Mouse (Mus musculus): Measurements from ENCODE around the gene 2310011J03Rik. TPM values are rescaled to one million over a fixed set of nuclear protein-coding genes. Genes with fewer than 3 reads are reported as not detected.
A peak's percentile ranks its signal among the peaks of the same experiment; 100 is the strongest.

Gene 2310011J03Rik
- polyA plus RNA-seq, 1 experiment from 2014 or later: 37.7 TPM

DNA sequence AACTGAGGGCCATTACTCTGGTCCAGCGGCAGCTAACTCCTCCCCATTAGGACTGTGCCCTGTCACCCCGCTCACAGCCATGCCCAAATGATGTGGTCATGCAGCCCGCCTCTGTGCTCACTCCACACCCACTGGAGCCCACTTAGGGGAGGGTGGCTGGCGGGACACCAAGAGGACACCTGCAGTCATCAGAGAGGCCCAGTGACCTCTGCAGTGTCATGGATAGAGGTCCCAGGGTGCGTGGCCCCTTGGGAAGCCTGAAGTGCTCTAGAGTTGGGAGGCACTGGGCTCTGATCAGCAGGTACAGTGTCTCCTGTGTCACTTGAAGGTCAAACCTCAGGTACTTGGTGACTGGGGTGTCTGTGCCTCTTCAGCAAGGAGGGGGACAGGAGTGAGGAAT lies 23.5 kb downstream of the 2310011J03Rik start:
- Histone ChIP-seq H3K36me3 (peaks cover 23% of the 10 kb centered on the region), H3K4me1 (peaks cover 67% of the 10 kb centered on the region), H3K4me2 (replicated peaks) (peak overlapping the region; percentile 78), H3K9me3 (no peaks in the 10 kb centered on the region), H3K4me3 (peak overlapping the region; percentile 2; the same call in 1 of the 2 replicates), H3K9ac (peak overlapping the region; percentile 95; the same call in 1 of the 2 replicates), H3K27me3 (replicated peaks) (peaks cover 15% of the 10 kb centered on the region; the same call in 1 of the 2 replicates), H3K27ac (peak overlapping the region; percentile 53; the same call in 1 of the 2 replicates)
- WGBS: 73% methylated on average over 5 of the region's 5 CpGs
- ATAC-seq (ENCODE audit: low FRiP score, low read depth): no peak

DNA sequence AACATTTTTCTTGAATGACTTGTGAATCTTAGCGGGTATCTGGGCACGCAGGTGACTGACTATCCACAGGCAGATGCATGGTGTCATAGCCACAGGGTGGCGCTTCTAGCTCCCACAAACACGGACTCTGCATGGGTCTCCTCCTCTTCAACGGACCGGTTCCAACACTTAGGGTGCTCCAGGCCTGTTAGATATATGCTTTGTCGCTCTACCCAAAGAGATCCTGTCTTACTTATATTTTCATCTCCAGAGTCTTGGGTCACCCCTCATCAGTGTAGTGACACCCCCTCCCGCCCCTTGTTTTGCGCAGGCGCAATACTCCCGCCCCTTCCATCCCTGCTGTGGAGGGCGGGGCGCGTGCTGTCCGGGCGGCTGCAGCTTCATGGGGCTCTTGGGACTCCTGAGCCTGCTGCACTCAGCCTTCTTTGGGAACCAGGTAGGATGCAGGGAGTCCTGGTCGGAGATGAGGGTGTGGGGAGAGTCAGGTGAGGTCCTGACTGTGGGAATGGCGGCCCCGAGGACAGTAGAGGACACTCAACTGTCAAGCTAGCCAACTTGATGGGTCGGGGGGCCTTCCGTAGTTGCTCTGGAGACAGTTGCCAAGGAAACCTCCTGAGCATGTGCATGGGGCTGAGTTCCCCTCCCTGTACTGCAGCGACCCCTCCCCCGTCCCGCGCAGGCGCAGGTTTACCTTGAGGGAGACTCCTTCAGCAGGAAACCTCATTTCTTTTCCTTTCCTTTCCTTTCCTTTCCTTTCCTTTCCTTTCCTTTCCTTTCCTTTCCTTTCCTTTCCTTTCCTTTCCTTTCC lies 24.5 kb downstream of the 2310011J03Rik start, which contains the start of gene Apc2:
TSS of gene Apc2 (plus strand) at position 360 of the 808 bp plus-strand sequence.
- no peaks in the 10 kb centered on the region for H3K9me3 ChIP-seq
- peaks cover 61% of the 10 kb centered on the region for H3K4me1 ChIP-seq
- WGBS: under 1% methylated on average over 26 of the region's 26 CpGs
- H3K36me3 ChIP-seq: peaks cover 19% of the 10 kb centered on the region
- peak within 1 kb of the TSS; percentile 71 for H3K27ac ChIP-seq
- H3K27me3 ChIP-seq (replicated peaks): peaks cover 12% of the 10 kb centered on the region; the same call in 1 of the 2 replicates
- peak within 1 kb of the TSS; percentile 84 for H3K4me2 ChIP-seq (replicated peaks)
- peak within 1 kb of the TSS; percentile 43 for H3K4me3 ChIP-seq
- peak within 1 kb of the TSS; percentile 95 for H3K9ac ChIP-seq
- ATAC-seq (ENCODE audit: low FRiP score, low read depth): peak; percentile 55

DNA sequence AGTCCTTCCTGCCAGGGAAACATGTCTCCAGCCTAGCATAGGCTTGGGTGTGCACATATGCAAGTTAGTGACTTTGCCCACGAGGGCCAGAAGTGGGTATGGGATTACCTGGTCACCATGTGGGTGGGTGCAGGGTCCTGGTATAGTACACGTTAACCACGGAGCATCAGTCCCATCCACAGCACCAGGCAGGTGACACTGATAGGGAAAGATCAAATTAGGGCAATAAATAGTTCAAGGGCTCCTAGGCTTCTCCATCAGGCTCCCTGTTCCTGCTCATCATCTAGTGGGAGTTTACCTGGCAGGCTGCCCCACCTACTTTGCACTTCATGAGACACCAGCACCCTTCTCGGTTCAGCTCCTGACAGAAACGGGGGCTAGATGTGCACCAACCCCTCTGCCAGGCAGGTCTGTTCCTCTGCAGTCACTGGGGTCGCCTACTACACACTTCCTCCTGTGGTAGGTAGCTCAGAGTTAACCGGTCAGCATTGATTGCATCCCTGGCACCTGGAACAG lies 25.5 kb downstream of the 2310011J03Rik start:
- Histone ChIP-seq H3K27ac (no peak overlapping the region), H3K9ac (no peak overlapping the region), H3K4me3 (no peak overlapping the region), H3K4me2 (replicated peaks) (peak overlapping the region; percentile 84), H3K4me1 (peaks cover 55% of the 10 kb centered on the region), H3K9me3 (no peaks in the 10 kb centered on the region), H3K36me3 (peaks cover 19% of the 10 kb centered on the region), H3K27me3 (replicated peaks) (0 out of 2 replicates have a peak, but pooled peaks cover 7% of the 10 kb centered on the region)
- 40% methylated on average over 7 of the region's 7 CpGs for WGBS
- ATAC-seq (ENCODE audit: low FRiP score, low read depth): no peak

DNA sequence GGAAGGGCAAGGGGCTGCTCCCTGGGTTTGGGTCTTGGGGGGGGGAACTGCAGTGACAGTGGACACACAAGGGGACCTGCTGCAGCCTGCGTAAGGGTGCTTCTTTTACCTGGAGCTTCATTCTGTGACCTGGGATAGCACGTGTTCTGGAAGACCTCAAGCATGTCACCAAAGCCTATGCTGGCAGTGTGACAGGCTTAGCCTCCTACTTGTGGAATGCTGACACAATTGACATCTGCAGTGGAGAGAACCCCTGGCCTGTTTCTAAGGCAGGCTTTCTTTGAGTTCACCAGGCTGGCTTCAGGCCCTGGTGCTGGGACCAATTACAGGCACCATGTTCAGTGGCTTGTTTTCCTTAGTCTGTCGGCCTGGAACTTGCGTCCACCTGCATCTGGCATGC lies 26.0 kb downstream of the 2310011J03Rik start:
- Histone ChIP-seq H3K4me3 (0 out of 2 replicates have a peak overlapping the region, but pooled peaks have one; percentile 91), H3K9ac (no peak overlapping the region; the same call in 1 of the 2 replicates), H3K4me1 (peaks cover 50% of the 10 kb centered on the region), H3K36me3 (peaks cover 19% of the 10 kb centered on the region), H3K27me3 (replicated peaks) (0 out of 2 replicates have a peak, but pooled peaks cover 6% of the 10 kb centered on the region), H3K9me3 (no peaks in the 10 kb centered on the region), H3K27ac (no peak overlapping the region), H3K4me2 (replicated peaks) (peak overlapping the region; percentile 84)
- ATAC-seq (ENCODE audit: low FRiP score, low read depth): no peak
- 78% methylated on average over 4 of the region's 4 CpGs for WGBS

DNA sequence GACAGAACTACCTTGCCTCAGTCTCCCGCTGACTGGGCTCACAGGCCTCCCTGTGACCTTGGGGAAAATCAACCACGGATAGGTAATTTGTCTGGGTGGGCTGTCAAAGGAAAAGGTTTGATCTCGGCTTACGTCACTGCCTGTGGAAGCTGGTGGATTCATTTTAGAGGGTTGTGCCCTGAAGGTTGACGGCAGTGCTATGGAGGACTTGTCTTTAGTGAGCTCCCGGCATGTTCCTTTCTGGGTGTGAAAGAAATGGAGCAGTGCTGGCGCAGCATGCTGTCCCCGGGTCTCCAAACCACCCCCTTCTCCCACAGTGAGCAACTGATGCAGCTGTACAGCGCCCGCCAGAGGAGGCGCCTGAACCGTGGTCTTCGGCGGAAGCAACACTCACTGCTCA lies 27.0 kb downstream of the 2310011J03Rik start:
- no peak overlapping the region for H3K27ac ChIP-seq
- no peak for ATAC-seq (ENCODE audit: low FRiP score, low read depth)
- H3K9me3 ChIP-seq: no peaks in the 10 kb centered on the region
- no peaks in the 10 kb centered on the region for H3K27me3 ChIP-seq (replicated peaks)
- H3K4me3 ChIP-seq: peak overlapping the region; percentile 91
- H3K4me2 ChIP-seq (replicated peaks): peak overlapping the region; percentile 84
- 32% methylated on average over 14 of the region's 14 CpGs for WGBS
- H3K9ac ChIP-seq: peak overlapping the region; percentile 97
- peaks cover 26% of the 10 kb centered on the region for H3K36me3 ChIP-seq
- peaks cover 46% of the 10 kb centered on the region for H3K4me1 ChIP-seq

DNA sequence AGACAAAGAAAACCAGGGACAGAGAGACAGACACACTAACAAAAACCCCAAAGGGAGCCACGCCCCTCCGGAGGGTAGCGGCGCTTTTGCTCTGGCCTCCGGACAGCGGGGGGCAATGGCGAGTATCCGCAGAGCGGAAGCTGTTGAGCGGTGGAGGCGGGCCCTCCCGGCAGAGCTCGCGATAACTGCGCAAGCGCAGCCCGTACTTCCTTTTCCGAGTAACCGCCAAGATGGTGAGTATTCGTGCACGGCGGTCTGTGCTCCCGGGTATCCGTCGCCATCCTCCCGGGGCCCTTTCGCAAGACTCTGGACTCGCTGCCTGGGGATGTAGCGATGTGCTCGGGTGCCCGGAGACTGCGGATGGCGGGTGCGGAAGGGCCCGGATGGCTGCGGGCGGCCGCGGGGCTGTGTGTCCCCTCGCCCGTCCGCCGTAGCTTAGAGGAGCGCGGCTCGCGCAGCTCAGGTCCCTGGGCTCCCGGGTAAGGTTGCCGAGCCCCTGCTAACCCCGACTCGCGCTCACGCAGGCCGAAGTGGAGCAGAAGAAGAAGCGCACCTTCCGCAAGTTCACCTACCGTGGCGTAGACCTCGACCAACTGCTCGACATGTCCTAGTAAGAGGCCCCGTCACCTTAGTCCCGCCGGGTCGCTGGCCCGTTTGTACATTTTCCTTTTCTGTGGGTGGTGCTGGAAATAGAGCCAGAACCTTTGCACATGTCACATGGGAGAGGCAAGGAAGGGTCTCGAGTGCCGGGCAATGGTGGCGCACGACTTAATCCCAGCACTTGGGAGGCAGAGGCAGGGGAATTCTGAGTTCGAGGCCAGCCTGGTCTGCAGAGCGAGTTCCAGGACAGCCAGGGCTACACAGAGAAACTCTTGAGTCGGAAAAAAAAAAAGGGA lies 27.8 kb downstream of the 2310011J03Rik start, which contains the start of gene Rps15:
TSS of gene Rps15 (plus strand) at position 203 of the 896 bp plus-strand sequence.
- Histone ChIP-seq H3K4me2 (replicated peaks) (peak within 1 kb of the TSS; percentile 84), H3K27ac (peak within 1 kb of the TSS; percentile 79; the same call in 1 of the 2 replicates), H3K9ac (peak within 1 kb of the TSS; percentile 97), H3K4me3 (peak within 1 kb of the TSS; percentile 91), H3K4me1 (peaks cover 38% of the 10 kb centered on the region), H3K27me3 (replicated peaks) (no peaks in the 10 kb centered on the region), H3K9me3 (no peaks in the 10 kb centered on the region), H3K36me3 (peaks cover 33% of the 10 kb centered on the region)
- under 1% methylated on average over 72 of the region's 72 CpGs for WGBS
- peak; percentile 74 for ATAC-seq (ENCODE audit: low FRiP score, low read depth)

DNA sequence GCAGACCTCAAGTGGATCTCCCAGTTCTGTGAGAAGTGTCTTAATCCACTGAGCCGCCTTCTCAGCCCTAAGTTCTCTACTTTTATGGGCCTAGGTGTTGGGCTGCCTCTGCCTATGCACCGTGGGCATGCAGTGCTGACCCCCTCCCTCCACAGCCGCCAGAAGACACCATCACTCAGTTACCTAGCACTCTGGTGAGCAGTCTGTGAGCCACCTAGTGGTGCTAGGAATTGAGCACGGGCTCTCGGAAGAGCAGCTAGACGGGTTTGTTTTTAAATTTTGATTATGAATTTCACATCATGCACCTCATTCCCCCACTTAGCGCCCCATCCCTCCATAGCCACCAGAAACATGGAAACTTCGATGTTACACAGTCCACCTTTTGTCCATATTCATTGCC lies 31.7 kb downstream of the 2310011J03Rik start:
- Histone ChIP-seq H3K9me3 (no peaks in the 10 kb centered on the region), H3K27ac (no peak overlapping the region), H3K4me3 (no peak overlapping the region), H3K9ac (no peak overlapping the region), H3K4me1 (peaks cover 7% of the 10 kb centered on the region), H3K4me2 (replicated peaks) (no peak overlapping the region), H3K27me3 (replicated peaks) (no peaks in the 10 kb centered on the region), H3K36me3 (peaks cover 55% of the 10 kb centered on the region)
- WGBS: 72% methylated on average over 8 of the region's 8 CpGs
- no peak for ATAC-seq (ENCODE audit: low FRiP score, low read depth)

DNA sequence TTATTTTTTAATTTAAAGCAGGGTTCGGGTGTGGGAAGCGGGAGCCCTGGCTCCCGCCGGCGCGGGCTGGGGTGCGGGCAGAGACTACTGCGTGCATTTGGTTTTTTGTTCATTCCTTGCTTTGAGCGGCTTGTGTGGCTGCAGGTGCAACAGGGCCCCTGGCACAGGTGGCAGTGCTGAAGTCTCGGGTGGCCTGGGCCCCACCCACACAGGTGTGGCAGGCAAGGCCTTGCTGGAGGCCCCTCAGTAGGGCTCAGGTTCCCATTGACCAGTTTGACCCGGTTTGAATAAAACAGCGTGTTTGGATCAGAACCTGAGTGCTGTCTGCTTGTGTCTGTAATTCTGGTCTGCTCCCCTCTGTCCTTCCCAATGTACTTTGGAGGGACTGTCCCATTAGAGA lies 32.2 kb downstream of the 2310011J03Rik start:
- Histone ChIP-seq H3K4me1 (peaks cover 1% of the 10 kb centered on the region), H3K4me3 (no peak overlapping the region), H3K27ac (no peak overlapping the region), H3K9ac (no peak overlapping the region), H3K4me2 (replicated peaks) (no peak overlapping the region), H3K36me3 (peaks cover 56% of the 10 kb centered on the region), H3K9me3 (no peaks in the 10 kb centered on the region), H3K27me3 (replicated peaks) (no peaks in the 10 kb centered on the region)
- ATAC-seq (ENCODE audit: low FRiP score, low read depth): no peak
- 95% methylated on average over 12 of the region's 12 CpGs for WGBS

DNA sequence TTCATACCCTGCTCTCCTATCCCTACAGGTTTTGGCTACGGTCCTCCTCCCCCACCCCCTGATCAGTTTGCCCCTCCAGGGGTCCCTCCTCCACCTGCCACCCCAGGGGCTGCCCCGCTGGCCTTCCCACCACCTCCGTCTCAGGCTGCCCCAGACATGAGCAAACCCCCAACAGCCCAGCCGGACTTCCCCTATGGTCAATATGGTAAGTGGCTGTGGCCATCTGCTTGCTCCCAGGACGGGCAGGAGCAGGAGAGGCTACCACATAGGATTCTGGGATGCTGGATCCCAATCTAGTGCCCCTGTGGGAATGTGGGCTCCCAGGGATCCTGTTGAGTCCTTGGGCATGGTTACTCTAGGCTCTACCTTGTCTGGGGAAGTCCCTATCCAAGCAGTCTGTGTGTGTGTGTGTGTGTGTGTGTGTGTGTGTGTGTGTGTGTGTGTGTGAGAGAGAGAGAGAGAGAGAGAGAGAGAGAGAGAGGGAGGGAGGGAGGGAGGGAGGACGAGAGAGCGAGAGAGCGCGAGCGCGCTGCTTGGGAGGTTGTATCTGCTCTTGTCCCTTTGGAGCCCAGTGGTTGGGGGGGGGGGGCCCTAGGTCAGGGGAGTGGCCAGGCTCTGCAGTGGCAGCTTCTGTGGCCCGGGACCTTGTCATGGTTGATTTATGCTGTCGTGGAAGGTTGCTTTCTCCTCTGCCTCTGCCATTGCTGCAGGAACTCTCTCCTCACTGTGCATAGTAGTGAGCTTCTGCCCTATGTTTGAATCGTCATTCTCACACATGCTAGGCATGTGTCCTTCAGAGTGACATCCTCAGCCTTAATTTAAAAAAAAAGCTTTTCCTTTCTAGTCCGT lies 34.9 kb downstream of the 2310011J03Rik start:
- H3K9ac ChIP-seq: 0 out of 2 replicates have a peak overlapping the region, but pooled peaks have one; percentile 13
- peaks cover 81% of the 10 kb centered on the region for H3K36me3 ChIP-seq
- H3K9me3 ChIP-seq: no peaks in the 10 kb centered on the region
- 71% methylated on average over 9 of the region's 15 CpGs for whole genome bisulfite sequencing
- no peak for ATAC-seq (ENCODE audit: low FRiP score, low read depth)
- H3K27ac ChIP-seq: no peak overlapping the region
- no peak overlapping the region for H3K4me2 ChIP-seq (replicated peaks)
- no peak overlapping the region for H3K4me3 ChIP-seq
- H3K27me3 ChIP-seq (replicated peaks): no peaks in the 10 kb centered on the region
- peaks cover 13% of the 10 kb centered on the region for H3K4me1 ChIP-seq

DNA sequence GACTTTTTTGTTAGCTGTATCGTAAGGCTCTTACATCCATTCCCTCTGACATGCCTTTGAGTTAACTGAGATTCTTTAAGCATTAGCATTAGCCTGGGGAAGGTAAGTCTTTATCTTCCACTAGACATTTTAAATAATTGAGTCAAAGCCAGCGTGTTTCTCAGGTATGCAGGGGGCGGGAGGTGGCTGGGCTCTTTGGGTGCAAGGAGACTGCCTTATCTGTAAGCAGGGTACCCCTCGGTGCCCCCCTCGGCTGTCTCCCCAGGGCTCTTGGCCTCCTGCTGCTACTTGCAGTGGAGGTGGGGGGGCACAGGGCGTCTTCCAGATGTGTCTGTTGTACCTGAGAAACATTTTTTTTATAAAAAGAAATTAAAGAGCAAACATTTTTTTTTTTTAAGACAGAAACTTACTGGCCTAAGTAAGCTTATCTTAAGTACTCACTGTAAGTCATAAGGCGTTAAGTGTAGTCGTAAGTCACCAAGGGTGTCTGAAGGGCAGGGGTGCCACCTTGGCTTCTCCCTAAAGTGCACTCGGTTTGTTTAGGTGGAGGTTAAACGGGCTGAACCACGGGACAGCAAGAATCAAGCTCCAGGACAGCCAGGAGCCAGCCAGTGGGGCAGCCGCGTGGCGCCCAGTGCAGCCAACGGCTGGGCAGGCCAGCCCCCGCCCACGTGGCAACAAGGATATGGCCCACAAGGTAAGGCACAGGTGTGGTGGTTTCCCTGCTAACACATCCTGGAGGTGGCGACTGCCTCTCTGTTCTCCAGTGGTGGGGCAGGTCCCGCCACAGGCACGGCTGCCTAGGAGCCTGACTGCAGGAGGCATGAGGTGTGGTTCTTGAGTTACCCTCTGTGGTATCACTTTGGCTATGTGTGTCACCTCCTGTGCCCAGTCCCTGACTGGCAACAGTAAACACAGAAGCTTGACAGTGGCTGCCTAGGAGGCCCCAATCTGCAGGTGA lies 37.6 kb downstream of the 2310011J03Rik start:
- WGBS: 92% methylated on average over 20 of the region's 20 CpGs
- H3K27me3 ChIP-seq (replicated peaks): no peaks in the 10 kb centered on the region
- peaks cover 95% of the 10 kb centered on the region for H3K36me3 ChIP-seq
- H3K9ac ChIP-seq: no peak overlapping the region
- H3K4me1 ChIP-seq: peaks cover 13% of the 10 kb centered on the region
- no peak for ATAC-seq (ENCODE audit: low FRiP score, low read depth)
- no peaks in the 10 kb centered on the region for H3K9me3 ChIP-seq
- H3K4me3 ChIP-seq: no peak overlapping the region
- no peak overlapping the region for H3K27ac ChIP-seq
- no peak overlapping the region for H3K4me2 ChIP-seq (replicated peaks)

All from neural tube, embryonic 12.5 days (tissue).